Mouse (Mus musculus) limb, embryonic 10.5 days (tissue): Measurements from ENCODE around the gene Rtcb. TPM values are rescaled to one million over a fixed set of nuclear protein-coding genes. Genes with fewer than 3 reads are reported as not detected.

Source experiments
- DNase-seq: peaks from one replicate; pipeline ENCODE4 v3.0.0-alpha.2; 2017; ENCODE audit warnings: low spot score
- H3K27ac ChIP-seq: fragments of 300-500 bp; sonication (generic); 2 replicates; pipeline ENCODE4 v1.5.1; 2016; ENCODE audit warnings: mild to moderate bottlenecking
- H3K27me3 ChIP-seq: fragments of 300-500 bp; sonication (generic); 2 replicates; pipeline ENCODE4 v1.6.1; 2016; ENCODE audit warnings: low read depth, mild to moderate bottlenecking; ENCODE audit not compliant: poor library complexity, severe bottlenecking
- H3K36me3 ChIP-seq: fragments of 300-500 bp; sonication (generic); 2 replicates; pipeline ENCODE4 v1.6.1; 2016; ENCODE audit warnings: mild to moderate bottlenecking, moderate library complexity
- H3K4me1 ChIP-seq: fragments of 300-500 bp; sonication (generic); 2 replicates; pipeline ENCODE4 v1.6.1; 2016
- H3K4me3 ChIP-seq: fragments of 300-500 bp; sonication (generic); 2 replicates; pipeline ENCODE4 v1.5.1; 2016; ENCODE audit warnings: mild to moderate bottlenecking, moderate library complexity
- H3K9me3 ChIP-seq: fragments of 300-500 bp; sonication (generic); replicated peaks from 2 replicates; pipeline ENCODE4 v1.6.1; 2016; ENCODE audit warnings: mild to moderate bottlenecking
- WGBS: fragments of 180-500 bp; shearing (Covaris S2); methylation state at CpG from one replicate; pipeline ENCODE4 v1.1.7; 2016; 5-methylcytosine and 5-hydroxymethylcytosine counted together
- polyA plus RNA-seq: library from polyadenylated mRNA; unstranded; fragments of >200 nt; fragmentation: Nextera tagmentation; extraction: Ambion mirVana; gene quantifications from 2 replicates; pipeline ENCODE4 v1.2.1, GENCODE M21; 2016

Gene Rtcb
- polyA plus RNA-seq, 1 experiment from 2014 or later, result 235 TPM

- Histone ChIP-seq H3K4me1 (0 out of 2 replicates have a peak, but pooled peaks cover 2% of the 10 kb centered on the region), H3K36me3 (no peaks in the 10 kb centered on the region), H3K27me3 (0 out of 2 replicates have a peak, but pooled peaks cover 8% of the 10 kb centered on the region), H3K4me3 (no peak overlapping the region), H3K27ac (no peak overlapping the region), H3K9me3 (no peaks in the 10 kb centered on the region)
- 67% methylated on average over 17 of the region's 17 CpGs for WGBS
- DNase-seq, result no peak
Observed at GRCm38 (mm10) chr10:85967411-85968156, 10.0 kb upstream of the Rtcb start.

- no peaks in the 10 kb centered on the region for H3K9me3 ChIP-seq
- H3K27ac ChIP-seq, result no peak overlapping the region
- WGBS, result 61% methylated on average over 2 of the region's 2 CpGs
- H3K4me1 ChIP-seq, result 0 out of 2 replicates have a peak, but pooled peaks cover 2% of the 10 kb centered on the region
- H3K4me3 ChIP-seq, result no peak overlapping the region
- 0 out of 2 replicates have a peak, but pooled peaks cover 8% of the 10 kb centered on the region for H3K27me3 ChIP-seq
- no peaks in the 10 kb centered on the region for H3K36me3 ChIP-seq
- no peak for DNase-seq
Observed at GRCm38 (mm10) chr10:85966476-85966875, 8.9 kb upstream of the Rtcb start.

- H3K9me3 ChIP-seq, result no peaks in the 10 kb centered on the region
- no peak overlapping the region for H3K4me3 ChIP-seq
- no peak overlapping the region for H3K27ac ChIP-seq
- 0 out of 2 replicates have a peak, but pooled peaks cover 8% of the 10 kb centered on the region for H3K27me3 ChIP-seq
- WGBS, result 94% methylated on average over 7 of the region's 7 CpGs
- H3K4me1 ChIP-seq, result no peaks in the 10 kb centered on the region
- H3K36me3 ChIP-seq, result no peaks in the 10 kb centered on the region
- no peak for DNase-seq
Observed at GRCm38 (mm10) chr10:85964316-85964715, 6.7 kb upstream of the Rtcb start.

- DNase-seq, result no peak
- Histone ChIP-seq H3K27ac (no peak overlapping the region), H3K36me3 (no peaks in the 10 kb centered on the region), H3K27me3 (0 out of 2 replicates have a peak, but pooled peaks cover 8% of the 10 kb centered on the region), H3K4me3 (no peak overlapping the region), H3K4me1 (0 out of 2 replicates have a peak, but pooled peaks cover 3% of the 10 kb centered on the region), H3K9me3 (no peaks in the 10 kb centered on the region)
- 84% methylated on average over 9 of the region's 9 CpGs for WGBS
Observed at GRCm38 (mm10) chr10:85962897-85963296, 5.3 kb upstream of the Rtcb start.

- 0 out of 2 replicates have a peak, but pooled peaks cover 4% of the 10 kb centered on the region for H3K4me1 ChIP-seq
- H3K36me3 ChIP-seq, result peaks cover 37% of the 10 kb centered on the region
- no peaks in the 10 kb centered on the region for H3K9me3 ChIP-seq
- peak overlapping the region; percentile 92 for H3K27ac ChIP-seq
- WGBS, result 7% methylated on average over 20 of the region's 20 CpGs
- peak overlapping the region; percentile 96 for H3K4me3 ChIP-seq
- no peaks in the 10 kb centered on the region for H3K27me3 ChIP-seq
- peak; percentile 44 for DNase-seq
Observed at GRCm38 (mm10) chr10:85956871-85957419, 678 bp downstream of the Rtcb start.

- H3K27me3 ChIP-seq, result no peaks in the 10 kb centered on the region
- no peak for DNase-seq
- 0 out of 2 replicates have a peak, but pooled peaks cover 4% of the 10 kb centered on the region for H3K4me1 ChIP-seq
- peaks cover 63% of the 10 kb centered on the region for H3K36me3 ChIP-seq
- WGBS, result 96% methylated on average over 2 of the region's 2 CpGs
- H3K27ac ChIP-seq, result no peak overlapping the region
- no peaks in the 10 kb centered on the region for H3K9me3 ChIP-seq
- H3K4me3 ChIP-seq, result no peak overlapping the region
Observed at GRCm38 (mm10) chr10:85954429-85954828, 3.2 kb downstream of the Rtcb start.

- peaks cover 73% of the 10 kb centered on the region for H3K36me3 ChIP-seq
- WGBS, result 87% methylated on average over 3 of the region's 3 CpGs
Observed at GRCm38 (mm10) chr10:85953401-85953800, 4.2 kb downstream of the Rtcb start.

GRCm38 (mm10) chr10:85951765-85952443, 5.7 kb downstream of the Rtcb start:
- H3K9me3 ChIP-seq, result no peaks in the 10 kb centered on the region
- H3K4me1 ChIP-seq, result no peaks in the 10 kb centered on the region
- no peaks in the 10 kb centered on the region for H3K27me3 ChIP-seq
- WGBS, result 96% methylated on average over 6 of the region's 6 CpGs
- H3K36me3 ChIP-seq, result peaks cover 87% of the 10 kb centered on the region
- no peak overlapping the region for H3K27ac ChIP-seq
- no peak overlapping the region for H3K4me3 ChIP-seq
- no peak for DNase-seq

More at GRCm38 (mm10) chr10:85953401-85953800, 4.2 kb downstream of the Rtcb start:
- Histone ChIP-seq H3K27me3 (no peaks in the 10 kb centered on the region), H3K27ac (no peak overlapping the region), H3K4me1 (0 out of 2 replicates have a peak, but pooled peaks cover 4% of the 10 kb centered on the region), H3K9me3 (no peaks in the 10 kb centered on the region), H3K4me3 (no peak overlapping the region)
- DNase-seq, result no peak

- no peaks in the 10 kb centered on the region for H3K9me3 ChIP-seq
- no peak overlapping the region for H3K27ac ChIP-seq
- no peaks in the 10 kb centered on the region for H3K4me1 ChIP-seq
- no peak overlapping the region for H3K4me3 ChIP-seq
- no peak for DNase-seq
- no peaks in the 10 kb centered on the region for H3K27me3 ChIP-seq
- H3K36me3 ChIP-seq, result peaks cover 99% of the 10 kb centered on the region
- WGBS, result 95% methylated on average over 8 of the region's 8 CpGs
Observed at GRCm38 (mm10) chr10:85948483-85949196, 9.0 kb downstream of the Rtcb start.

GRCm38 (mm10) chr10:85936280-85936965, 21.2 kb downstream of the Rtcb start:
- no peaks in the 10 kb centered on the region for H3K4me1 ChIP-seq
- no peaks in the 10 kb centered on the region for H3K9me3 ChIP-seq
- 93% methylated on average over 6 of the region's 6 CpGs for WGBS
- H3K27me3 ChIP-seq, result no peaks in the 10 kb centered on the region
- H3K36me3 ChIP-seq, result peaks cover 63% of the 10 kb centered on the region
- DNase-seq, result no peak
- H3K27ac ChIP-seq, result no peak overlapping the region
- no peak overlapping the region for H3K4me3 ChIP-seq

GRCm38 (mm10) chr10:85929962-85930361, 27.7 kb downstream of the Rtcb start:
- H3K4me1 ChIP-seq, result peaks cover 12% of the 10 kb centered on the region
- no peaks in the 10 kb centered on the region for H3K36me3 ChIP-seq
- WGBS, result 89% methylated on average over 11 of the region's 11 CpGs
- peaks cover 41% of the 10 kb centered on the region for H3K27me3 ChIP-seq
- DNase-seq, result no peak
- no peaks in the 10 kb centered on the region for H3K9me3 ChIP-seq
- no peak overlapping the region for H3K27ac ChIP-seq
- H3K4me3 ChIP-seq, result no peak overlapping the region

- peaks cover 12% of the 10 kb centered on the region for H3K4me1 ChIP-seq
- H3K27me3 ChIP-seq, result peaks cover 41% of the 10 kb centered on the region
- no peak for DNase-seq
- 60% methylated on average over 11 of the region's 11 CpGs for WGBS
- H3K4me3 ChIP-seq, result peak overlapping the region; percentile 67
- H3K9me3 ChIP-seq, result no peaks in the 10 kb centered on the region
- H3K27ac ChIP-seq, result no peak overlapping the region
- no peaks in the 10 kb centered on the region for H3K36me3 ChIP-seq
Observed at GRCm38 (mm10) chr10:85929208-85929591, 28.4 kb downstream of the Rtcb start.
